Mouse (Mus musculus): ENCODE results near the gene Nnmt. TPM values are rescaled to one million over a fixed set of nuclear protein-coding genes. Genes with fewer than 3 reads are reported as not detected.

Nnmt gene
- polyA plus RNA-seq, 1 experiment from 2014 or later = 7.3 TPM

- Histone ChIP-seq H3K27me3 (ENCODE audit: control insufficient read depth, insufficient read depth, low read length) (no peaks in the 10 kb centered on the region), H3K36me3 (ENCODE audit: control insufficient read depth, insufficient read depth) (no peaks in the 10 kb centered on the region), H3K9ac (ENCODE audit: low read length) (no peak overlapping the region), H3K4me2 (ENCODE audit: low read depth, low read length) (no peak overlapping the region), H3K9me3 (replicated peaks; ENCODE audit: control insufficient read depth, low read length) (peaks cover under 1% of the 10 kb centered on the region; the same call in 1 of the 2 replicates), H3K4me3 (ENCODE audit: low read length) (no peak overlapping the region), H3K27ac (ENCODE audit: low read length) (no peak overlapping the region), H3K4me1 (ENCODE audit: control insufficient read depth, insufficient read depth, low read length) (no peaks in the 10 kb centered on the region)
- ATAC-seq (replicated peaks; ENCODE audit: extremely low read depth, insufficient read depth, low FRiP score) = no peak
These were observed 57.7 kb downstream of the Nnmt start for GRCm38 (mm10) chr9:48547233-48547632.

Other genes with a start within 250 kb of the Nnmt start
- 102 and 108 TPM in 2 replicates for gene Rexo2, start 124.5 kb downstream of the Nnmt start, polyA plus RNA-seq (2015; fragmentation: Nextera tagmentation; extraction: Ambion mirVana)
- 80.3 and 89.8 TPM in 2 replicates for gene Rbm7, start 109.9 kb downstream of the Nnmt start, polyA plus RNA-seq (2015; fragmentation: Nextera tagmentation; extraction: Ambion mirVana)
- gene Gm5617, start 109.7 kb downstream of the Nnmt start, polyA plus RNA-seq (2015; fragmentation: Nextera tagmentation; extraction: Ambion mirVana) = 31.6 and 32.3 TPM in 2 replicates
- 10.4 and 10.5 TPM in 2 replicates for gene Zbtb16, start 231.1 kb upstream of the Nnmt start, polyA plus RNA-seq (2015; fragmentation: Nextera tagmentation; extraction: Ambion mirVana)